Mouse (Mus musculus) cerebellum, postnatal 25 days (tissue): ENCODE data around the gene Rtn4rl1.

Experiments used
- DNase-seq, 2 experiments: peaks; one replicate each; pipeline ENCODE4 v3.0.0; 2021; ENCODE audit warnings: mixed read lengths in 2 of 2

Rtn4rl1 gene

DNA sequence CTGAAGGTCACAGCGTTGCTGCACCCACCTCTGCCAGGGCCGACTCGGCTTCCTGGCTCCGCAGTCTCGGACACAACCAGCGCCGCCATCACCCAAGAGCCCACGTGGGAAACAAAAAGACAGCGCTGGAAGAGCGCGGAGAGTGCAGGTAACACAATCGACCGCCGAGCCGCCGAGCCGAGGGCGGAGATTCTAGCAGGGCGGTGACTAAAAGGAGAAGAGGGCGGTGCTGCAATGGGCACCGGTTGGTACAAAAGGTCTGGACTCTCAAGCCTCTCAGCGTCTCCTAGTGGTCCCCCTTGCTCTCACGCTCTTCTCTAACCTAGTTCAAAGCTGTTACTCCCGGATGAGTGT, 3.2 kb upstream of the Rtn4rl1 start:
- peak; percentile 82 to 91 for DNase-seq

DNA sequence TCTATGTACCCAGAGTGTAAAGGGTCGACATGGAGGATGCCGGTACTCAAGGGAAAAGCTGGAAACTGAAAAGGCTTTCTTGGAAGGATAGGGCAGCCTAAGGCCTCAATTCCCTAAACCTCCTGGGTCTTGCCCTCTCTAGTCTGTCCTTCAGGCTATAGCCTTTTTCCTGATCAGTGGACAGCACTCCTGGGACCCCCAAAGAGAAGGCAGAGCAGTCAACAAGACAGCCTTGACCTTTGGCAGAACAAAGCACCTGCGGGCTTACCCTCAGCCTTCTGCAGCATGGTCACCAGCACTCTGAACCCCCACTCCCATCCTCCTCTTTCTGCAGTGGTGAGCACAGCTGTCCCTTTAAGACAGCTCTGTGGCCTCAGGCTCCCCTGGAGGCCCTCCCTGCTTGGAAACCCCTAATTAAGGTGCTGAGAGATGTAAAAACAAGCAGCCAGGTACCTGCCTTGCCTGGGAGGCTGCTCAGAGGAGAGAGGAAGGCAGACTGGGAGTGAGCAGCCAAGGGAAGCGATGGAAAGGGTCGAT, 2.6 kb upstream of the Rtn4rl1 start, which contains the start of gene Dph1:
Gene Dph1 (minus strand): TSS at position 337 of the 537 bp plus-strand sequence.
- peak in 1 of 2 experiments; percentile 17 for DNase-seq

DNA sequence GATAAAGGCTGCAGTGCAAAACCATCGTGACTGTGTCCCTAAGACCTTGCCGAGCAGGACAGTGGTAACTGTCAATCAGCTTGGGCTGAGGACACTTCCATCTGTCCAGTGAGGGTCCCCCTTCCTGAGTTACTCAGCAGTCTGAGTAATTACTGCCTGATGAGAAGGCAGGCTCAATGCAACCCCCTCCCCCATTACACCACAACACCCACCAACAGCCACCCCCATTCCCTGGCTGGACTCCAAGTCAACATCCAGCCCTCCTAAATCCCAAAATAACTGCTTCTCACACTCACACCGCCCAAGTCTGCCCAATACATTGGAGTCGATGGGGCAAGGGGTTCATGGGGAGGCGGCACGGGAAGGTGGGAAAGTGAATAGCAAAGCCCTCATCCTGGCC, 1.7 kb upstream of the Rtn4rl1 start:
- DNase-seq = peak in 1 of 2 experiments; percentile 45

DNA sequence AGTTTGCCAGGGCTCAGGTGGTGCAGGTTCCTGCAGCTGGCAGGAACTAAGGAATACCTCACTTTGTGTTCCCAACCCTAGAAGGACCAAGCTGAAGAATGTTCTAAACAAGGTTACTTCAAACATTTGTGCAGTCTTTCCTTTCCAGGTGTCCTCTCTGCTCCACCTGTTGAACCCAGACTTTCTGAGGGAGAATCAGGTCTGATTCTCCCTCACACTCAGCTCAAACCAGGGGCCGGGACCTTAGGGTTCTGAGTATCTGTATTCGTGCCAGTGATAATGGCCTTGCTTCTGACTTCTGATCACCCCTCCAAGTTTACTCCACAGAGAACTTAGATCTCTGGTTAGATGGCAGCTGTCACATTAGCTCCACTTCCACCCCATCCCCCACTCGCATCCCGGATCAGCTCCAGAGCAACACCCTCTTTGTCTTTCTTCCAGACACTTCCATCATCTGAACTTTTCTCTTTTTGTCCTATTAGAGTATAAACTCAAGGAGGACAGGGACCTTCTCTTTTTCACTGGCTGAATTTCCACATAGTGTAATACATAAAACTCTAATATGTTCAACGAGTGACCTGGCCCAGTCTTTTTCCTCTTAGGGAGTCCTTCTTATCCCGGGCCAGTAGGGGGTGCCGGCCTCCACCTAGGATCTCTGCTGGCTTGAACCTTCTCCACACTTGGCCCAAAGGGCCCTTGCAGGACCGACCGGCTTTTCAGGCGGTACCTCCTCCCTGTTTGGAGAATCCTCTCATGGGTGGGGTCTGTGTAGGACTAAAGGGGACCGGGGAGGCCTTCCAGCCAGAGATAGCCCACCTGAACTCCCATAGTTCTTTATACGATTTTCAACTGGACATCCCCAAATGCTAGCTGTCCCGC, 1.0 kb upstream of the Rtn4rl1 start:
- DNase-seq = peak; percentile 90 to 94

DNA sequence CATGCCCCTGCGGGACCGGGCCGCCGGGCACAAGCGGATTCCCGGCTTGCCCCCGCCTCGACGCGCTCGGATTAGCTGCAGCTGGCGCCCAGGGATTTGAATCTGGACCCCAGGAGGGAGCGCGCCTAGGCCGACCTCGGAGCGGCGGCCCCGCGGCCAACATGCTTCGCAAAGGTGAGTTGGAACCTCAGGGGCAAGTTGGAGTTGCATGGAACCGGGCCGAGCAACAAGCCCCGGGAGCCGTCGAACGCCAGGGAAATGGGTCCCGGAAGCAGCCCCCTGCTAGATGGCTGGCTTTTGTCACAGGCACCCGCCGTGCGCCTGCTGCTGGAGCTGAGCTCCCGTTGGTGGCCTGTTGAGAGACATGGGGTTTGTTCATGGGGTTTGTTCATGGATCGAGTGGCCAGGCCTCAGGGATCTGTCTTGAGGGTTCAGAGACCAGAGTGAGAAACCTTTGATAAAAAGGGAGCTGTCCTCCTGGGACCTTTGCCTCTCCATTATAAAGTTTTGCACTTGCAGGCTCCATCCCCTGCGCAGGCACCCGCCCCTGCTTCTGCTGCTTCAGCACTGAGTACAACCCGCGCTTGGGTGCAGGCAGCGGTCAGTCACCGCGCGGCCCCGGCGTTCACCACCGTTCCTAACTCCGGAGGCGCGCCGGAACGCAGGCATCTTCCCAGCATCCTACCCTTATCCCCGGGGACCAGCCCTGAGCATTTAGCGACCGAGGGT, 702 bp downstream of the Rtn4rl1 start:
- no peak for DNase-seq

DNA sequence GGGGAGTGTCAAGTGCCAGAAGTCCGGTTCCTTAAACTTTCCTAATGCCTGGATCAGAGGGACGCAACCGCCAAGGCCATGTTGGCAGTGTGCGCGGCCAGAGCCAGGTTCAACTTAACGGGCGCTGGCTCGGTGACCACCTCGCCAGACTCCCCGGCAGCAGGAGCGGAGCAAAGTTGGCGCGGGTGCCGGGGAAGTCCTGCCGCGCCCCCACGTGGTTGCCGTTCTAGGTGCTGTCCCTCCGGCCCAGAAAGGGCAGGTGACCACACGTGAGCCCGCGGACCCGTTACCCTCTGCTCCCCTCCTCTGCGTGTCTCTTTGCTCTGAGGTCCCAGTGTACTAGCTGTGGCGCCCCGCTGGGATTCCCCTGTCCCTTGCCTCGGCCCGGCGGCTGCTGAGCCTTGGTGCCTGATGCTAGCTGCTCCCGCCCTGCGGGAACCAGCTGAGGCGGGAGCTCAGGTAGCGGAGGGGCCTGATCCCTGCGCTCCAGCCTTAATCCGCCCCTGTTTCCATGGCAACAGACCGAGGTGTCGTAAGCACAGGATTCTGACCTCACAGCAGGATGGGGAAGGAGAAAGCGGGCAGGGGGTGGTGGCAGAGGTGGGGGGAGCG, 1.4 kb downstream of the Rtn4rl1 start:
- peak; percentile 83 to 88 for DNase-seq

DNA sequence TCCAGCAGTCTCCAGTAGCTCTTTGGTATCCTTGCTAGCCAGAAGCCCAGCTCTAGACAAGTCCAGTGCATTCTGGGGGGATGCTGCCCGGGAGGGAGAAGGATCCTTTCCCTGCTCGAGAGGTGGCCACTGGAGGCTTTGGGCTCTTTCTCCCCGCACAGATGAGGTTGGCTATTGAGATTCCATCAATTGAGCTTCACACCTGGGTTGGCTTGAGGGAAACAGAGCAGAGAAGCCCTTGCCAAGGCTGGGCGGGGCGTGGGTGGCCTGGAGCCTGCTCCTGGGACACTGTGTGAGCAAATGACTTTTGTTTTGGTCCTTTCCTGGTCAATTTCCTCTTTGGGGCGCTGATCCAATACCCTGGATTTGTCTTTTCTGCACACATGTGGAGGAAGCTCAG, 2.5 kb downstream of the Rtn4rl1 start:
- peak; percentile 61 to 63 for DNase-seq

DNA sequence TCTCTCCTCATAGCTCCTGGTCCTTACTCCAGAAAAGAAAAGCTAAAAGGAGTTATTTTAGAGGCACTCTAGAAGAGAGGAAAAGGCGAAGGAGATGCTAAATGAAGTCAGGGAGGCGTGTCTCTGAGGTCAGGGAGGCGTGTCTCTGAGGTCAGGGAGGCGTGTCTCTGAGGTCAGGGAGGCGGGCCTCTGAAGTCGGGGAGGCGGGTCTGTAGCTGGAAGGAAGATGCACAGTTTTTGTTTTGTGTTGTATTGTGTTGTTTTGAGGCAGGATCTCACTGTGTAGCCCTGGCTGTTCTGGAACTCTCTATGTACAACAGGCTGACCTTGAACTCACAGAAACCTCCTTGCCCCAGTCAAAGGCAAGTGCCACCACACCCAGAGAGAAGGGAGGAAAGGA, 4.4 kb downstream of the Rtn4rl1 start:
- no peak for DNase-seq

DNA sequence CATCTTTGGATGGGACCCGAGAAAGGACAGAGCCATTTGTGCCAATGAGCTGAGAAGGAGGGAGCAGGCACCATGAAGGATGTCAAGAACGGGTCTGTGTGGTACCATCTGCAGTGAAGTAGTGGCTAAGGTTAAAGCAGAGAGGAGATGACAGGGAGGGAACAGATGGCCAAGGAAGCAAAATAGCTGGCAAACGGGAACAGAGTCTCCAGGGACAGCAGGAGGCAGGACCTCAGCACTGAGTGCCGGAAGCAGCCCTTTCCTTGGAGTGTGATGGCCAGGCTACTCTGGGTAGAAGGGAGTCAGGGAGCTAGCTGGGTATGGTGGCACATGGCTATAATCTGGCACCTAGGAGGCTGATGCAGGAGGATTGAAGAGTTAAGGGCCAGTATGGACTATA, 5.2 kb downstream of the Rtn4rl1 start:
- peak; percentile 79 for DNase-seq

DNA sequence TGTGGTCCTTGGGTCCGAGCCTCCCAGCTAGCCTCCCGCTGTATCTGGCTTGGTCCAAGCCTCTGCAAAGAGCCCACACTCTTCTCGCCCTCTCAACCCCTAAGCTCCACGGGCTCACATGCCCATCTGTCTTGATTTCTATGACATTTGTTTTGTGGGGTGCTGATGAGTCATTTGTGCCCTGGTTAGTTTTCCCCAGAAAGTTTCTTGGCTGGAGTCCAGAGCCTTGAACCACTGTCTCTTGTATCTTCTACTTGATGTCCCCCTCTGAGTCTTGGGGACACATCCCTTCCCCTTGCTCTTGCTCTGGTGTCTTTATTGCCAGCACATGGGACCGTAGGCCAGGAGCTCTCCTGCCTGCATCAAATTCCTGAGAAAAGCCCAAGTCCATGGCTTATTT, 6.4 kb downstream of the Rtn4rl1 start:
- DNase-seq = peak in 1 of 2 experiments; percentile 22

DNA sequence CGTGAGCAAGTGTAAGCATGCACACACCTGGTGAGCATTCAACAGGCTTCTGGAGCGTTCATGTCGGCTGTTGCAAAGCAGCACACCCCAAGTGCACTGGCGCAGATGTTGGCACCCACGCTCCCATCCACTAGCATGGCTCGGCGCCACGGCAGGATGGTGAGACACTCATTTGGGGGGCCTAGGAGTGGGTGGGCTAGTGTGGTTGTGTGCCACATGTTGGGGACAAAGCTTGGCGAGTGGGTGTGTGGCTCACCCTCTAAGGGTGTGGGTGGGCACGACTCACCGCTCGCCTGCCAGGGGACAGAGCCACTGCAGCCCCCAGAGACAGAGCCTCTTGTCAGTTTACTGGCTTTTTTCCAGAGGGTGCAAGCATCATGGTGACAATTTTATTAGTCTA, 7.4 kb downstream of the Rtn4rl1 start:
- DNase-seq = peak in 1 of 2 experiments; percentile 43

DNA sequence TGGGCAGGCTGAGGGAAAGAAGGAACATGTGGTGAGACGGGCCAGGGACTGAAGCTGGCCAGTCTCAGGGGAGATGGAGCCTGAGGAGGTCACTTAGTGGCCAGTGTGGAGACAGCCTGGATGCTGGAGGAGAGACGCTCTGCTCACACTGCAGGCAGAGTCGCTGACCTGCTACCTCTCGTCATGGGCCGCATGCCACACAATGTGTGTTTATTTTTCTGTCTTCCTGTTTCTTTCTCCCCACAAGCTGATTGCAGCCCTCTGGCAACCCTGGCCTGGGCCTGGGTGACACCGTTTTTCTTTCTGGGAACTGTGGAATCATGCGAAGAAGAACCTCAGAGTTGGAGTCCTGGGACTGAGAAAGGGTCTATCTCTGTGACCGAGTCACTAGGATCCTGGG, 8.1 kb downstream of the Rtn4rl1 start:
- peak; percentile 43 to 52 for DNase-seq

DNA sequence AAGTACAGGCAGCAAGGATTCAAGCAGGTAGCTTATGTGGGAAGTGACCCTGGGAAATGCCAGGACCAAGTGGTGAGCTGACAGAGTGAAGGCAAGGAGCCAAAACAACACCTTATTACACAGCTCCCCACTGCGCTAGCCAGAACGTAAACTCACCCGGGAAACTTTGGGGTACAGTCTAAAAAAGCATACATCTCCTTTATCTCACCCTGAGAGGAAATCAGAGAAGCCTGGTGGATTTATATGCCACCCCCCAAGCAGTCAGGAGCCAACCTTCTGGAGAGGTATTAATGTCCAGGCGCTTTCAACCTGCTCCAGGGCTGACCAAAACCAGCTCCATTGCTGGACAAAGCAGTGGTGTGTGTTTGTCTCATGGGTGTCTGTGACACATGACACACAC, 10.3 kb downstream of the Rtn4rl1 start:
- peak; percentile 57 to 59 for DNase-seq

DNA sequence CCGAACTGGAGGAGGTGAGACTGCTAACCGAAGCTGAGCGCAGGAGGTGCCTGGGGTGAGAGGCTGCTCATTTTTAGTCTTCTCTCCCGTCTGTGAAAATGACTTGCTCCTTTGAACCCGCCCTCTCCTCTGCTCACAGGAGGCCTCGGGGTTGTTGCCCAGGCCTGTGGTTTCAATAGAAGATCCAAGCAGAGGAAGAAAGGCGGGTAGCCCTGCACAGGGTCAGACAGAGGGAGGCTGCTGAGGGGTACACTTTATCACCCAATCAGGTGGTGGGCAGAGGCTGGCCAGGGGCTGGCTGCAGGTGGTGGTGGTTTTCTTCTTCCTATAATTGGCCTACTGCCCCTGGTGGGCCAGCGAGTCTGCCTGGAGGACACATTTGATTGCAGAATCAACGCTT, 10.9 kb downstream of the Rtn4rl1 start:
- peak; percentile 39 to 45 for DNase-seq

DNA sequence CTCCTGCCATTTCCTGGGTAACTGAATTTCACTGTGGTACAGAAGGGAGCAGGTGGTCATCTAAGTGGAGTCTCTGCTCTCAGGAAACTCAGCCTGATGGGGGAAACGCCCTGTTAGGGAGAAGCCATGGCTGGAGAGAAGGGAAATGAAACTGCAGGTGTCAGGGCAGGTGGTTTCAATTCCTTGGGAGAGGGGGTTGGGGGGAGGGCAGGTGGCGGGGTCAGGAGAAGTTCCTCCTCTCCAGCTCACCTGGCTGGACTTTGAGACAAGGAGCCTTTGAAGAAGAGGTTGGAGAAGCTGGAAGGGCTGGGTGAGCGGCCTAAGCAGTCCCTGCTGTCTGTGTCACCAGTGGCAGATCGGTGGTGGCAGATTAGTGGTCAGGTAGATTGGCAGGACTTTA, 12.8 kb downstream of the Rtn4rl1 start:
- DNase-seq = peak in 1 of 2 experiments; percentile 33

DNA sequence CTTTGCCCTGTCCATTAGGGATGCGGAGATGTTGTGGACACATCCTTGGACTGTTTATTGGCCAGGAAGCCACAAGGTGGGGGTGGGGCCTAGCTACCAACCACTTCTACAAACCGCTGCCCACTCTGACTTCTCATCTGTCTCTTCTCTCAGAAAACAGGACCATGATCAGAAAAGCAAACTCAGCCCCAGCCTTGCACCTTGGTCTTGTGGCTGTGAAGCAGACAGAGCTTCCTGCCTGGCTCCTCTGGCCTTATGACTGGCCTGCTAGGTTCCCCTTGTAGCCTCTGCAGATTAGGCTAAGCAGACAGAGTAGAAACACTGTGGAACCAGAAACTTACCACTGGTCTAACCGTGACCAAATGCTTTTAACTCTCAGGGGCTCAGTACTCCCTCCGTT, 15.8 kb downstream of the Rtn4rl1 start:
- DNase-seq = no peak

DNA sequence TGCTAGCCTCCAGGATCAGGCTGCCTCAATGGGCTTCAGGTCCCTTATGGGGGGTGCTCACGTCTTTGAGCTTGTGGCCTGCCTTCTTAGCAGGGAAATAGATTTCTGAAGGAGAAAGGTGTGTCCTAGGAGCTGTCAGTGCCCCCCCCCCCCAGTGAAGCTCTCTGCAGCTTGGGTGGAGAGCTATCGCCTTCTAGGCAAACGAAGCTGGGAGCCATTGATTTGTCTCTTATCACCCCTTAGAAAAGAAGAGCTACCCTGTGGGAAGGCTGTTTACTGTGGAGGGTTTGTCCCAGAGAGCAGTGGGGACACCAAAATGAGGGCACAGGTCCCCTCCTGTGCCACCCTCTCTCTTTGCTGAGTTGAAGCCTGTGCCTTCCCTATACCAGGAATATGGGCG, 16.5 kb downstream of the Rtn4rl1 start:
- no peak for DNase-seq

DNA sequence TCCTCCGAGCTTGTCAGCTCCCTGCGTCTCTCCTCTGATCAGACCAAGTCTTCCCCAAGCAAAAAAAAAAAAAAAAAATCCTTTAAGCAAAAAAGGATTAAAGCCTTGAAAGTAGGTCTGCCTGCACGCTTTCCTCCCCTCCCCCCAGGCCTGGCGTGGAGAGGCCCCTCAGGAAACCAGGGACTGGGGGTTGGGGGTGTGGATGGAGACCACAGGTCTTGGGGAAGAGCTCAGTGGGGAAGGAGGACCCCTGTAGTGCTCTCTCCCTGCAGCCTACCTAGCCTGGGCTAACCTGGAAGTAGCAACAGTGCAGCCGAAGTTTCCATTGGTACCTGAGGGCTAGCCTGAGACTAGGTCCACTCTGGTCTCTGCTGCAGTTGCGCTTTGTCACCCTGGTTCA, 17.2 kb downstream of the Rtn4rl1 start:
- DNase-seq = peak in 1 of 2 experiments; percentile 48

DNA sequence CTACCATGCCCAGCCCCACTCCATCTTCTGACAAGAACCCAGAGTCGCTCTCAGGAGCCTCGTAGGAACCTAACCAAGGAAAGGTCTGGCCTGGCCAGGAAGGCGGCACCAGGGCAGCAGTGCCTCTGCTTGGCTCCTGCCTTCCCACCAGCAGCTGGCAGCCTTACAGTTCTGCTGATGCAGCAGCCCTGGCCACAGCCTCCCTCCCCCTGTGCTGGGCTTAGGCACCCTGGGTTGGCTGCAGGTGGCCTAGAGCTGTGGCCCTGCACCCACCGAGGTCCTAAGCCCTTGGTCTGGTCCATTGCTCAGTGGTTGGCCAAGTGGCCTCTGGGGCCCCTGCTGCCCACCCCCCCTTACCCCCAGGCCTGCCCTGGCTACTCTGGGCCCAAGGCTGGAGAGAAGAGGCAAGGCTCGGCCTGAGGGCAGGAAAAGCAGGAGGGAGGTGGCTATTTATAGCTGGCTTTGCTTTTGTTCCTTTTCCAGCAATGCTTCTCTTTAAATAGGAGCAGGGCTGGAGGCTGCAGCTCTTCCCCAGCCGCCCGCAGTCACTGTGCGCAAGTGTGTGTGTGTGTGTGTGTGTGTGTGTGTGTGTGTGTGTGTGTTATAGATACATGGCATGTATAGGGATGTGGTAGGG, 18.6 kb downstream of the Rtn4rl1 start:
- peak; percentile 73 to 78 for DNase-seq

DNA sequence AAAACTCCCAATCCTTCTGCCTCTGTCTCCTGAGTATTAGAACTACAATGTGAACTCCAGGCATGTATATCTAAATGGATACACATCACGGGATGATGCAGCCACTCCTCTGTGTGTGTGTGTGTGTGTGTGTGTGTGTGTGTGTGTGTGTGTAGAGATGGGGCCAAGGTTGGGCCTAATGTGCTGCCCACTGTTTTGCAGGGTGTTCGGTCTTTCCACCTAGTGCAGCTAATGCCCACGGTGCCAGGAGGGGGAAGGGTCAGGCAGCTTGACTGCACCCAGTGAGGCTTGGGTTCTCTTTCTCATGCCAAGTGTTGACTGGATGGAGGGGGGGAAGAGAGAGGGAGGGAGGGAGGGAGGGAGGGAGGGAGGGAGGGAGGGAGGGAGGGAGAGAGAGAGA, 19.3 kb downstream of the Rtn4rl1 start:
- DNase-seq = peak; percentile 58 to 75

DNA sequence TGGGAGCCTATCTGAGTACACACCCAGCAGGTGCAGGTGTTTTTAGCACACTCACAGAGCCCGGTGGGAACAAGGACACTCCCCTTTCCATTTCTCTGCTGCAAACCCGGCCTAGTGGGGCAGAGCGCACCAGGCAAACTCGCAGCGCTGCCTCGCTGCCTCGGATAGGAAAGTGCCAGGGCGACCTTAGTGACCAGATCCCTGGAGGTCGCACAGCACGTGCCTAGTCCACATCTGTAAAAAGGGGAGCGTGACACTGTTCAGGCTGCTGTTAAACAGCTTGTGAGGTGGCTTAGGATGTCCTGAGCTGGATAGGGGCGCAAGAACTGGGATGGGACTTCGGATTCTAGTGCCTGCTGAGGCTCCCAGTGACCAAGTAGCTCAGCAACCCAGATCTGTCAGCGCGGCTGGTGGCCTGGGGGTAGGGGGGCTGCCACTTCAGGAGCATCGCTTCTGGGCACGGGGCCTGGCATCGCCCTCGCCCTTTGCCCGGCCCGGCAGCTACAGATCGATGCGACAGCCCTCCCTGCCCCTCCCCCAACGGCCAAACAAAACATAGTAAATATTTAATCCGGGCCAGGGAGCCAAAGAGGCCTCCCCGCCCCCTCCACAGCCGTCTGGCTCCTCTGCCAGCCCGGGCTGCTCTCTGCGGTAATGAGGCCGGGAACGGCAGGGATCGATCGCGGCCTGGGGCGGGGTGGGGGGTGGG, 19.9 kb downstream of the Rtn4rl1 start:
- DNase-seq = peak; percentile 73 to 82
